Mouse (Mus musculus) brain, embryonic 14.5 days (tissue): ENCODE measurements around the gene Slc45a1.

Source experiments
- CTCF ChIP-seq: fragments of 200-500 bp; IDR thresholded peaks from 2 replicates; pipeline ENCODE4 v1.5.1; 2012; ENCODE audit warnings: inconsistent platforms, mild to moderate bottlenecking, moderate library complexity, borderline replicate concordance; ENCODE audit not compliant: insufficient read depth, insufficient read length; ENCODE audit errors: extremely low read depth
- POLR2A ChIP-seq: fragments of 200-500 bp; IDR thresholded peaks from 2 replicates; pipeline ENCODE4 v1.6.1; 2012; ENCODE audit warnings: mild to moderate bottlenecking, inconsistent platforms, borderline replicate concordance; ENCODE audit not compliant: poor library complexity, insufficient read depth, insufficient read length, severe bottlenecking; ENCODE audit errors: extremely low read depth

DNA sequence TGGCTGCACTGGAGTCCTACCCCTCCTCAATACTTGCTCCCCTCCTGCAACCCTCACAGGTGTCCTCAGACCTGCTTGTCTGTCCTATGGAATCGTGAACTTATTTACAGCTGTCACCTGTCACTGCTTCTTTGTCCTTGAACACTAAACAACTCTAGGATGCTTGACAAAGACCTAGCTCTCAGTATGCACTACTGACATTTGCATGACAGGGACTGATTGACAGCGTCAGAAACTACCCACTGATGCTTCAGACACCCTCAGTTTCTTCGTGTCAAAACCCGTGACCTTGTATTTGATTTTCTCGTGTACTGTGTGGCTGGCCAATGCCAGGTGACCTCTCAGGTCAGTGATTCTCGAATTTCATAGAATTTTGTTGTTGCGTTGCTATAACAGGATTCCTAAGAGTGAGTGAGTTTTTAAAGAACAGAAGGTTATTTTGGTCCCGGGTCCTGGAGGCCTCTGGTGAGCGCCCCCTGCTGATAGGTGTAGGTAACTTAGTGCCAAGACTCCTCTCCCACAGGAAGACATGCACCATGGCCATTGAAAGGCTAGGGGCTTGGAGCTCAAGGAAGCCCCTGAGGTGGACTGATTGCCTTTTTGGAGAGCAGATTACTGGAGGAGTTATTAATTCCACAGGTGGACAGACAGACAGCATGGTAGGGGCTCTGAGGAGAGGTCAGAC lies 8.1 kb upstream of the Slc45a1 start:
- TF ChIP-seq CTCF: peak; percentile 24; the same call in 1 of the 2 replicates
- no peak for TF ChIP-seq POLR2A
